Mouse (Mus musculus): ENCODE results near the gene Dedd2.

The Dedd2 gene

DNA sequence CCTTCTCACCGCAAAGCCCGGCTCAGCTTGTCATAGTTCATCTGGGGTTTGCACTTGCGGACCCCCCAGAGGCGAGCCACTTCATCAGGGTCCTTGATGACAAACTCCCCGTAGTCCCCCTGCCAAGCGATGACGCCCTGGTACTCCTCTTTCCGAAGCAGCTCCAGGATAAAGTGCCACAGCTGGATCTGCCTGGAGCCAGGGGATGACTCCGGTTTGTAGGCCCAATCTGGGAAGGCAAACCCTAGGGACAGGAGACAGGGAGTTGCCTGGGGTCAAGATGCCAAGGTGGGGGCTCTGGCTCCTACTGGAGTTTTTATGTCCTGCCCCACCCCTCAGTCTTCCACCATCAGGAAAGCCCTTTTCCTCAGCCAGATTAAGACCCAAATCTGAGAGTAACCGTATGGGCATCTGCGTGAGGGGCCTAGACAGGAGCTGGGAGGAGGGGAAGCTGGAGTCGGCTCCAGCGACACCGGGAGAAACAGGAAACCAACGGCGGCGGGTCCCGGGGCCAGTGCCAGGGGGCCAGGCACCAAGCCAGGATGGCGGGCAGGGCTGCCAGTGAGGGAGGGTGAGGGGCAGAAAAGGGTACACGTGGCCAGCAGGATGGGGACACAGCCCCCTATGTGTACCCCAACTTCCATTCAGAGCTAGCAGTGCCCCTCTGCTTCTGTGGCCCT lies 25.8 kb upstream of the Dedd2 start:
- DNase-seq (ENCODE audit: low read depth, low spot score): no peak

DNA sequence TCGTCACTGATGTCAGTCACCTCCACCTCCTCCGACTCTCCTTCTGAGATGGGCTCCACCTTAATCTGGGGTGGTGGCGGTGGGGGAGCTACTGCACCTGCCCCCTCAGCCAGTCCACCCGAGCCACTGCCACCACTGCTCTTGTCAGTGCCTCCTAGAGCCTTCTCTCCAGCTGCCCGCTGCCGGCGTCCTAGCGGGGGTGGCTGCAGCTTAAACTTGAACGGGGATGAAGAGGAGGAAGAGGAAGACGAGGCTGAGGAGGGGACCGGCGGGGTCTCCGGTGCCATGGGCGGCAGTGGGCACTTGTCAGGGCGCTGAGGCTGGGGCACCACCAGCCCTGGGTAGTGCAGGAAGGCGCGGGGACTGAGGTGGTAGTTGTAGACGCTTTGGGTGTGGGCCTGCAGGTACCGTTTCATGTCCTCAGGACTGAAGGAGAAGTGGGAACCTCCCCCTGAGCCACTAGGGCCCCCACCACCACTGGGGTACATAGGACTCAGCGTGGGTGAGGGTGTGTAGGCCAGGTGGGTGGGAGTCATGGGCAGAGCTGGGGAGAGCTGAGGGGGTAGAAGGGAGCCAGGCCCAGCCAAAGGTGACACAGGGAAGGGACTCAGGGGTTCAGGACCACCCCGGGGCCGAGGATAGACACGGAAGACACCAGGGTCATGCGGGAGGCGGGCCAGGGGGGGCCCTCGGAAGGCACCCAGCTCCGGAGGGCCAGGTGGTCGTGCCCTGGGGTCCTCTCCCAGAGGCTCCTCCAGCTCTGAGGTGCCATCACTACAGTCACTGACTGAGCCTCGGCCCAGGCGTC lies 24.4 kb upstream of the Dedd2 start:
- DNase-seq (ENCODE audit: low read depth, low spot score): no peak

DNA sequence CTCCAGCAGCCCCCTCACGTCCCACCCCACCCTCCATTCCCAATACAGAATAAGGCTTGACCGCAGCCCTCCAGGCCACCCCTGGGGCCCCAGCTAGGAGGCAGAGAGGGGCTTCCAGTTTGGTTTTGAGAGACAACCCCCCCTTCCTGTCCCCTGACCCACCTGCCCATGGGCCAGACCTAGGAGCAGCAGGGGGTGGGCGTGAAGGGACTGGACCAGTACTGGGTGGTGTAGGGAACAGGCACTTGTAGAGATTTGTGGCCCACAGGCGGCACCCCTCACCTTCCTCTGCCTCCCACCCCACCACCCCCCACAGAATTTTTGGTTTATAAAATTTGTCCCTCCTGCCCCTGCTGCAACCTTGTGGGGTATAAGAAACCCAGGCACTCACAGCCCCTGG lies 22.9 kb upstream of the Dedd2 start:
- DNase-seq (ENCODE audit: low read depth, low spot score): no peak

DNA sequence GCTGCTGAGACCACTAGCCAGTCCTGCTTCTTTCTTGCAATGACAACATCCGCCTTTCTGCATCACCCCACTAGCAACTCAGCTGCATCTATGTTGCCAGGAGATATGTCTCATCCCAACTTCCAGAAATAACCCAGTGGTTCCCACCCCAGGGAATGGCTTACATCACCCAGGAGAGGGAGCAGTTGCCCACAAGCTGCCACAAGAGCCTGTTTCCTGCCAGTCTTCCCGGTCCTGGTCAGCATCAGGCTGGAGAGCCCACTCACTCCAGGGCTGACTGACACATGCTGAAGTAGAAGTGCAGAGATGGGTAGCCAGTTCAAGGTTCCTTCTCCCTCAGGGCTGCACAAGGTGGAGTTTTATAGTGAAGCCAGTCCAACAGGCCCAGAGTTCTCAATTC lies 20.6 kb upstream of the Dedd2 start:
- DNase-seq (ENCODE audit: low read depth, low spot score): peak; percentile 56

- no peak for DNase-seq (ENCODE audit: low read depth, low spot score)
Observed at GRCm38 (mm10) chr7:25240631-25241030, 20.2 kb upstream of the Dedd2 start.

DNA sequence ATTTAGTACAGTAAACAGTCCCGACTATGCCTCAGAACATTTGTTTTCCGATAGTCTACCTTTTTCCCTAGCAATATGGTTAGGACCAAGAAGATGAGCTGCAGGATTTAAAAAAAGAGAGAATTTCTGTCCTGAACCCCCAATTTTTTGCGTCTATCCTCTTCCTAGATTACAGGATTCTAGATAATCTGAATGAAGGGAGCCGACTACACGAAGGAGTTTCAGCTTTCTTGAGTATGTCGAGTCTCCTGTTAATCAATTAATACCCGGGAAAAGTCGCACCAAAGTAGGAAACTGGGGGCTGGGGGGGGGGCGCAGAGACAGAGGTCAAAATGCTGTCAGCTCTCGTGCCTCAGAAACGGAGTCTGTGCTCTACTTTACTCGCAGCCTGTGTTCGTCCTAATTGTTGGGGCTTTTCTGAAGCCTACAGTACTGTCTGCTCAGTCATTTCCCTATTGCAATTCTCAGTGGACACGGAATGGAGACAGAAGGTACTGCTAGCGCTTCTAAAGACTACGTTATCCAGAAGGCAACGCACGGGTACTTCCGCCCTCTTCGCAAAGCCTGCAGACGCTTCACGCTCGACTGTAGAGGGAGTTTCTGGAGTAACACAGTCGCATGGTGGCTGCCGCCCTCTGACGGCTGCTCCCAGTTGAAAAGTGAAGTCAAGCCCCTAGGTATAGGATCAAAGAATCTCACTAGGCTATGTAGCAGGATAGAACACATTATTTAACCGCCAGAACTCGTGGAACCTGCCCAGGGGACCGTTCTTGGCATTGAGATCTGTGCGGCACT lies 18.6 kb upstream of the Dedd2 start:
- DNase-seq (ENCODE audit: low read depth, low spot score): peak; percentile 92

GRCm38 (mm10) chr7:25238015-25238706 lies 17.7 kb upstream of the Dedd2 start:
- DNase-seq (ENCODE audit: low read depth, low spot score): peak; percentile 95

DNA sequence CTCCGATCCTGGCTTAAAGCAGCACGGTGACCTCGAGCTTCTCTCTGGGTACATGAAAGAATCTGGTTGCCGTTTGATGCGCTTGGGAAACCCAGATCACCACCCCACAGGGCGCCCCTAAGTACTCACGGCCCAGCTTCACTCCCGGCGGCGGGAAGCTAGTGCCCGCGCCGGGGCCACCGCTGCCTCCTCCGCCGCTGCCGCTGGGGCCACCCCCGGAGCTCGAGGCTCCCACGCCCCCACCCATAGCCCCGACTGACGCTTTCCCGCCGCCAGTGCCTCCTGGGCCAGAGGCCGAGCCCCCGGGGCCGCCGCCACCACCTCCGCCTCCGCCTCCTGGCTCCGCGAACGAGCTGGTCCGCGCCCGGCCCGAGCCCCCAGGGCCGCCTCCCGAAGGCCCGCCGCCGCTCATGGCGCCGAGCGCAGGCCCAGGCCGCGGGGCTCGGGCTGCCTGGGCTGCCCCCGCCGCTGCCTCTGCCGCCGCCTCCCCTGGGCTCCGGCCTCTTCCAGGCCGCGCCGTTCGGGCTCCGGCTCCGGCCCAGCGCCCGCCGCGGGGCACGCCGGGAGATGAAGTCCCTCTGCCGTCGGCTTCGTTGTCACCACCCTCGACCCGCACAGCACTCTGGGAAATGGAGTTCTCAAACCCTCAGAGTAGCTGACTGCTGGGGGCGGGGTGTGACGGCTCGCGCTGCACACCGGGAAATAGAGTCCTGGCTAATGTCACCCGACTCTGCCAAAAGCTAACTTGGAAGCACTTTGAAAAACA lies 17.0 kb upstream of the Dedd2 start, which contains the start of gene Gsk3a:
Gene Gsk3a (minus strand): TSS at position 603 of the 766 bp plus-strand sequence.
- peak; percentile 94 for DNase-seq (ENCODE audit: low read depth, low spot score)

DNA sequence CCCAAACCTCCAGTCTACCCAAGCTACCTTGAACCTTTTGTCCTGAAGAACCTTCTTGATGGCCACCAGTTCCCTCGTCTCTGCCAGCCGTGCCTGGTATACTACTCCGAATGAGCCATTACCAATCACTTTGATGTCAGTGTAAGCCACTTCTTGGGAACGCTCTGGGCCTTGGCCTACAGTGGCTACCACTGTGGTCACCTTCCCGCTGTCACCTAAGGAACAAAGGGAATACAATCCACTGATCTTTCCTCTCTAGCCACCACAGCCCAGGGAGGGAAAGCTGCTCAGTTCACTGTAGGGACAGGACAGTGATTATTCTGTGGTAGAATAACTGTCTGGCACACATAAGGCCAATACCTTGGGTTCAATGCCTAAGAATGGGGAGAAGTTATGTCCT lies 15.1 kb upstream of the Dedd2 start:
- no peak for DNase-seq (ENCODE audit: low read depth, low spot score)

- DNase-seq (ENCODE audit: low read depth, low spot score): no peak
Observed at GRCm38 (mm10) chr7:25233061-25233460, 12.6 kb upstream of the Dedd2 start.

GRCm38 (mm10) chr7:25232101-25232648 lies 11.8 kb upstream of the Dedd2 start:
- no peak for DNase-seq (ENCODE audit: low read depth, low spot score)

GRCm38 (mm10) chr7:25230690-25231285 lies 10.4 kb upstream of the Dedd2 start:
- DNase-seq (ENCODE audit: low read depth, low spot score): no peak

GRCm38 (mm10) chr7:25227523-25228300 lies 7.3 kb upstream of the Dedd2 start:
- no peak for DNase-seq (ENCODE audit: low read depth, low spot score)

DNA sequence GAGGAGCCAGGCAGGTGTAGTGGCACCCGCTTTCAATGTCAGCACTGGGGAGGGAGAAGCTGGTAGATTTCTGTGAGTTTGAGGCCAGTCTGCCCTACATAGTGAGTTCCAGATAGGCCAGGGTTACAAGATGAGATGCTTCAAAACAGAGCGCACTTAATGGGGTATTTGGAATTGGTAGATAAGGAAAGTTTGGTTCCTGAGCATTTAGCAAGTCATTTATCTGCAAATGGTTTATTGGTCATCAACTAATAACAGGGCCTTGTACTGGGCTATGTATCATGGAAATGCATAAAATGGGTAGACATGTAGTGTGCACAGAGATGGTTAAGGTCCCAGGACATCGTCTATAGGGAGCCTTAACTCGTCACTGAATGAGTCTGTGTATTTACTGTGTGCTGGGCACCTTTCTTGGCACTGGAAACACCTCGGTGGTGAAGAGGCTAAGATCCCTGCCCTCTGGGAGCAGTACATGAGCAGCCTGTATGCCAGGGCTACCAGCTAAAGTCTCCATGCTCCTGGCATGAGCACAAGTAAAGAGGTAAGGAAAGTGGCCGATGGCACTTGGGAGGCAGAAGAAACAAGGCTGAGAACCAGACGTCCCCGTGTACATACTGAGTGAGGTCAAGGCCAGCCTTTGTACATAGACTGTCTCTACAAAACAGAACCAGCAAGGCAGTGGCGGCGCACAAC lies 2.0 kb upstream of the Dedd2 start:
- no peak for DNase-seq (ENCODE audit: low read depth, low spot score)

GRCm38 (mm10) chr7:25221102-25221883 lies 878 bp upstream of the Dedd2 start, which contains the start of gene Zfp526:
Gene Zfp526, plus strand, starts transcription at chr7:25221425.
- peak; percentile 97 for DNase-seq (ENCODE audit: low read depth, low spot score)

DNA sequence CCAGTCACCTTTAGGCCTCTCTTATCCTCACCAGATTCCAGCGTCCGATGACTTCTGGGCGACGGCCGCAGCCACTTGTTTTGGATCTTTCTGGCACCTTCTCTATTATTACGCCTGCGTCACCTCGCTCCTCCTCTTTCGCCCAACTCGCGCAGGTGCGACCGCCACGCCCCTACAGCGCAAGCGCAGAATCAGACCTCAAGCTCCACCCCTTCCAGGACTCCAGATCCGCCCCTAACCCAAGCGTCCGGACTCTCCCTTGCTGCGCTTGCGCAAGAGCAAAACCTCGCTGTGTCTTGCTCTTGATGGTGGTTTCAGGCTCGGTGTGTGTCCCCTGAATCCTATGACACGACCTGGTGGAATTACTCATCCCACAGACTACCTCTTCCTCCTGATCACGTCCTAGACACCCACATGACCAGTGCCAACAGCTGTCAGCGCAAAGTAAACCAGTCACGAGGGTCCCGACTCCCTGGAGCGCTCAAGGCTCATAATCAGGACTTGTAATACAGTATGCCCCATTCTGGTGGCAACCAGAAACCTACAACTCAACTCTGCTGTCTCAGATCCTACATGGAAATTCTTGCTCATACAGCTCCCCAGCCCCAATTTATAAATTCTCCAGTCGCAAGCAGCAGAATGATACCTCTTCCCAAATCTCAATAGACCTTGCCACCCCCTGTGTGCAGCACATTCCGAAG lies 509 bp downstream of the Dedd2 start:
- DNase-seq (ENCODE audit: low read depth, low spot score): peak; percentile 98

DNA sequence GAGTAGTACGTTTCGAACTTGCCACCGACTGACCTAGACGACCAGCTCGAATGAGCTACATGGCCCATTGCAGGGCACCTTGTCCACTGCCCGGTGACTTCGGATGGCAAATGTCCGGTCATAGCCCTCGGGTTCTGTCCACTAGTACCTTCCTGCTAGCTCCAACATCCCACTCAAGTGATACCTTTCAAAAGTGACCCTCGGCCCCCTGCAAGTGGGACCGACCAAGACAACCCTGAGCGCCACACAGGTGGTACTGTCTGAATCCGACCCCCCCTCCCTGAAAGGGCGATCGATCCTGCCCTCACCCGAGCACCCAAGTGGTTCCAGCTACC lies 1.0 kb downstream of the Dedd2 start:
- no peak for DNase-seq (ENCODE audit: low read depth, low spot score)

All from skeletal muscle tissue, adult 2 months (tissue).